Mouse (Mus musculus) bone marrow macrophage, adult 2 months (primary cell): ENCODE data around the gene Olfr881. TPM values are rescaled to one million over a fixed set of nuclear protein-coding genes. Genes with fewer than 3 reads are reported as not detected.

Experiments
- H3K27ac ChIP-seq: 2 replicates; pipeline ENCODE4 v1.5.1; 2012; ENCODE audit warnings: low read depth, low read length; ENCODE audit not compliant: insufficient read depth
- H3K4me1 ChIP-seq: 2 replicates; pipeline ENCODE4 v1.6.1; 2012; ENCODE audit warnings: low read length; ENCODE audit not compliant: control insufficient read depth, insufficient read depth
- H3K4me3 ChIP-seq: 2 replicates; pipeline ENCODE4 v1.5.1; 2012; ENCODE audit warnings: mild to moderate bottlenecking, low read length, moderate library complexity; ENCODE audit not compliant: insufficient read depth
- CTCF ChIP-seq: IDR thresholded peaks from 2 replicates; pipeline ENCODE4 v1.5.1; 2012; ENCODE audit warnings: low read depth, mild to moderate bottlenecking, low read length, moderate library complexity
- POLR2A ChIP-seq: IDR thresholded peaks from 2 replicates; pipeline ENCODE4 v1.6.1; 2012; ENCODE audit warnings: mild to moderate bottlenecking, low read depth, low read length, borderline replicate concordance
- polyA plus RNA-seq: library from polyadenylated mRNA; stranded (reverse); fragments of >200 nt; gene quantifications from 2 replicates; pipeline ENCODE4 v1.2.4, GENCODE M21; 2012; ENCODE audit not compliant: missing spikeins, insufficient read depth, insufficient read length

Olfr881 gene
- polyA plus RNA-seq, result not detected in 2 replicates

DNA sequence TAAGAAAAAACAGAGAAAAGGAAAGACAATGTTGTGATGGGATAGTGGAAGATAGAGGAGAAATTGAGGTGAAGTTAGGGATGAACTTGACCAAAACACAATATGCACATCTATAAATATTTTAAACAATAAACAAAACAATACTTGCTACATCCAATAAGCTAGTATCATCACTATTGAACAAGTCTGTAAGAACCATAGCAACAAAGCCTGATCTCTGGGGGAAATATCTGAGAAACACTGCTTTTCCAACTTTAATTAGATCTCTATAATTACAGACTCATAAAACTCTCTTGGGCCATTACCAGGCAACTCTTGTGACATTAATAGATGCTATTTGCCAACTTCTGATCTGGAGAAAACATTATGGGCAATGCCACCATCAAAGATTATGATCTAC is at the start of gene Olfr881:
Gene Olfr881 (plus strand): TSS at position 301 of the 400 bp plus-strand sequence.
- Histone ChIP-seq H3K4me3 (no peak within 1 kb of the TSS), H3K4me1 (no peaks in the 10 kb centered on the region)
- TF ChIP-seq CTCF (no peak), POLR2A (no peak)

GRCm38 (mm10) chr9:37998581-37999204 is 7.1 kb downstream of the Olfr881 start:
- H3K4me1 ChIP-seq, result no peaks in the 10 kb centered on the region
- H3K27ac ChIP-seq, result no peak overlapping the region
- H3K4me3 ChIP-seq, result no peak overlapping the region
- TF ChIP-seq POLR2A, result no peak
- no peak for TF ChIP-seq CTCF

More for the DNA sequence above, at the start of gene Olfr881:
- no peak within 1 kb of the TSS for H3K27ac ChIP-seq

DNA sequence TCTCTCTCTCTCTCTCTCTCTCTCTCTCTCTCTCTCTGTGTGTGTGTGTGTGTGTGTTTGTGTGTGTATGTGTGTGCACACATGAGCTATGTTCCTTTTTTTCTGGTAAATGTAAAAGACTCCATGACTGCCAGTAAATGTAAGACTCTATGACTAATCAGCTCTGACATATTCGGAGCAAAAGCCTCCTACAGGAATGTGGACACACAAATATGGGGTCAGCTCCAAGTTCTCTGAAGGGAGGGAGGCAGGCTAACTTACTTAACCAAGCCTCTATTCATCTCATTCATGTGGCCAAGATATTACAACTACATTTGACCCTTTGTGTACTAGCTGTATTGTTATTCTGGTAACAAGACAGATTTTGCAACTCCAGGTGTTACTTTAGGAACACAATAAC is 8.4 kb downstream of the Olfr881 start:
- TF ChIP-seq CTCF (no peak), POLR2A (no peak)
- H3K4me3 ChIP-seq, result no peak overlapping the region
- H3K4me1 ChIP-seq, result no peaks in the 10 kb centered on the region

DNA sequence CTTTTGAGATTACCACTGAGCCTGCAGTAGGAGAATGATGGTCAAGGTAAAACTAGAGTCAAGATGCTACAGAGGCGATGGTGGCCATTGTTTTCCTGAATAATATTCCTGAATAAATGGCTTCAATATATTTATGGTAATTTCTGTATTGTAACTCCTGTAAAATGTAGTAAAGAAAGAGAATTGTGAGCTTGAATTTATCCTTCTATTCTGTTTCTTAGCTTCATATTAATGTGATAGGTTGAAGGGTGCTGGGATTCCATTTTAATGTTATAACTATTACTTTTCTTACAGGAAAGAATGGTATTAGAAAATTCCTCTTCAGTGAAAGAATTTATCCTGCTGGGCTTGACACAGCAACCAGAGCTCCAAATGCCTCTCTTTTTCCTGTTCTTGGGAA is 33.9 kb downstream of the Olfr881 start, which contains the start of gene Olfr883:
Gene Olfr883 (plus strand): TSS at position 301 of the 400 bp plus-strand sequence.
- TF ChIP-seq POLR2A, result no peak
- TF ChIP-seq CTCF, result no peak

More for the DNA sequence above, 8.4 kb downstream of the Olfr881 start:
- no peak overlapping the region for H3K27ac ChIP-seq

More for the DNA sequence above, 33.9 kb downstream of the Olfr881 start, which contains the start of gene Olfr883:
- H3K4me1 ChIP-seq, result no peaks in the 10 kb centered on the region
- H3K27ac ChIP-seq, result no peak within 1 kb of the TSS
- no peak within 1 kb of the TSS for H3K4me3 ChIP-seq

Other genes starting within 250 kb of the Olfr881 start
- not detected in 2 replicates for gene Olfr874, start 246.7 kb upstream of the Olfr881 start, polyA plus RNA-seq
- gene Olfr875, start 220.0 kb upstream of the Olfr881 start, polyA plus RNA-seq, result not detected in 2 replicates
- gene Olfr876, start 188.8 kb upstream of the Olfr881 start, polyA plus RNA-seq, result 0.17 TPM in 1 of 2 replicates, not detected in the other
- gene Olfr877, start 137.6 kb upstream of the Olfr881 start, polyA plus RNA-seq, result not detected in 2 replicates
- gene Olfr145, start 95.1 kb upstream of the Olfr881 start, polyA plus RNA-seq, result 0.16 TPM in 1 of 2 replicates, not detected in the other
- gene Olfr878, start 74.0 kb upstream of the Olfr881 start, polyA plus RNA-seq, result not detected in 2 replicates
- gene Olfr883, start 34.0 kb downstream of the Olfr881 start, polyA plus RNA-seq, result not detected in 2 replicates
- gene Olfr884, start 54.7 kb downstream of the Olfr881 start, polyA plus RNA-seq, result not detected in 2 replicates
- not detected in 2 replicates for gene Olfr885, start 69.5 kb downstream of the Olfr881 start, polyA plus RNA-seq
- gene Olfr887, start 92.2 kb downstream of the Olfr881 start, polyA plus RNA-seq, result not detected in 2 replicates
- gene Olfr888, start 116.3 kb downstream of the Olfr881 start, polyA plus RNA-seq, result not detected in 2 replicates
- not detected in 2 replicates for gene Olfr889, start 123.4 kb downstream of the Olfr881 start, polyA plus RNA-seq
- gene Olfr890, start 150.7 kb downstream of the Olfr881 start, polyA plus RNA-seq, result not detected in 2 replicates
- gene Olfr891, start 189.0 kb downstream of the Olfr881 start, polyA plus RNA-seq, result not detected in 2 replicates
- gene Olfr893, start 216.5 kb downstream of the Olfr881 start, polyA plus RNA-seq, result not detected in 2 replicates
- gene Olfr894, start 226.2 kb downstream of the Olfr881 start, polyA plus RNA-seq, result not detected in 2 replicates